Mouse (Mus musculus): ENCODE results near the gene Myo19. TPM values are rescaled to one million over a fixed set of nuclear protein-coding genes. Genes with fewer than 3 reads are reported as not detected.

Myo19 gene
- polyA plus RNA-seq, 1 experiment = 36.4 TPM

- no peak for TF ChIP-seq CTCF (conservative IDR thresholded peaks at IDR 0.05; ENCODE audit: insufficient read depth, insufficient read length, low read depth, low read length)
- Histone ChIP-seq H3K4me1 (ENCODE audit: control insufficient read depth, insufficient read depth, low read length) (peaks cover 14% of the 10 kb centered on the region), H3K27me3 (replicated peaks; ENCODE audit: control insufficient read depth, insufficient read depth, low read length) (no peaks in the 10 kb centered on the region), H3K4me3 (ENCODE audit: insufficient read depth, low read depth, low read length) (peak overlapping the region; percentile 52; the same call in 1 of the 2 replicates), H3K27ac (ENCODE audit: insufficient read depth, low read depth, low read length) (no peak overlapping the region), H3K36me3 (ENCODE audit: control insufficient read depth, insufficient read depth, low read length) (no peaks in the 10 kb centered on the region)
- 14% methylated on average over 15 of the region's 15 CpGs for WGBS
- no peak for DNase-seq
Measured at GRCm38 (mm10) chr11:84957171-84957570, 77.2 kb downstream of the Myo19 start.

GRCm38 (mm10) chr11:84957591-84958270 lies 77.8 kb downstream of the Myo19 start, which contains the start of gene Car4:
Gene Car4, plus strand, starts transcription at chr11:84957786.
- Histone ChIP-seq H3K27me3 (replicated peaks; ENCODE audit: control insufficient read depth, insufficient read depth, low read length) (no peaks in the 10 kb centered on the region), H3K4me1 (ENCODE audit: control insufficient read depth, insufficient read depth, low read length) (peaks cover 15% of the 10 kb centered on the region), H3K4me3 (ENCODE audit: insufficient read depth, low read depth, low read length) (peak within 1 kb of the TSS; percentile 52), H3K36me3 (ENCODE audit: control insufficient read depth, insufficient read depth, low read length) (no peaks in the 10 kb centered on the region), H3K27ac (ENCODE audit: insufficient read depth, low read depth, low read length) (peak within 1 kb of the TSS; percentile 81)
- no peak for TF ChIP-seq CTCF (conservative IDR thresholded peaks at IDR 0.05; ENCODE audit: insufficient read depth, insufficient read length, low read depth, low read length)
- peak; percentile 70 for TF ChIP-seq POLR2A (IDR thresholded peaks at IDR 0.05; ENCODE audit: low read depth, low read length)
- WGBS = 2% methylated on average over 49 of the region's 49 CpGs
- DNase-seq = peak; percentile 74

GRCm38 (mm10) chr11:84958271-84958630 lies 78.3 kb downstream of the Myo19 start:
- WGBS = under 1% methylated on average over 11 of the region's 11 CpGs
- peak overlapping the region; percentile 52 for H3K4me3 ChIP-seq (ENCODE audit: insufficient read depth, low read depth, low read length)

GRCm38 (mm10) chr11:84959181-84959580 lies 79.2 kb downstream of the Myo19 start:
- TF ChIP-seq CTCF (conservative IDR thresholded peaks at IDR 0.05; ENCODE audit: insufficient read depth, insufficient read length, low read depth, low read length) (no peak), POLR2A (IDR thresholded peaks at IDR 0.05; ENCODE audit: low read depth, low read length) (no peak)
- H3K27me3 ChIP-seq (replicated peaks; ENCODE audit: control insufficient read depth, insufficient read depth, low read length) = no peaks in the 10 kb centered on the region
- peaks cover 21% of the 10 kb centered on the region for H3K4me1 ChIP-seq (ENCODE audit: control insufficient read depth, insufficient read depth, low read length)
- DNase-seq = peak; percentile 85
- H3K36me3 ChIP-seq (ENCODE audit: control insufficient read depth, insufficient read depth, low read length) = no peaks in the 10 kb centered on the region
- WGBS = 19% methylated on average over 5 of the region's 5 CpGs
- peak overlapping the region; percentile 21; the same call in 1 of the 2 replicates for H3K4me3 ChIP-seq (ENCODE audit: insufficient read depth, low read depth, low read length)
- H3K27ac ChIP-seq (ENCODE audit: insufficient read depth, low read depth, low read length) = peak overlapping the region; percentile 79

More at GRCm38 (mm10) chr11:84958271-84958630, 78.3 kb downstream of the Myo19 start:
- Histone ChIP-seq H3K36me3 (ENCODE audit: control insufficient read depth, insufficient read depth, low read length) (no peaks in the 10 kb centered on the region), H3K4me1 (ENCODE audit: control insufficient read depth, insufficient read depth, low read length) (peaks cover 17% of the 10 kb centered on the region), H3K27me3 (replicated peaks; ENCODE audit: control insufficient read depth, insufficient read depth, low read length) (no peaks in the 10 kb centered on the region), H3K27ac (ENCODE audit: insufficient read depth, low read depth, low read length) (peak overlapping the region; percentile 81)
- DNase-seq = peak; percentile 86
- no peak for TF ChIP-seq POLR2A (IDR thresholded peaks at IDR 0.05; ENCODE audit: low read depth, low read length)
- no peak for TF ChIP-seq CTCF (conservative IDR thresholded peaks at IDR 0.05; ENCODE audit: insufficient read depth, insufficient read length, low read depth, low read length)

GRCm38 (mm10) chr11:84959701-84960181 lies 79.8 kb downstream of the Myo19 start:
- H3K4me3 ChIP-seq (ENCODE audit: insufficient read depth, low read depth, low read length) = no peak overlapping the region
- peak overlapping the region; percentile 72 for H3K27ac ChIP-seq (ENCODE audit: insufficient read depth, low read depth, low read length)
- DNase-seq = peak; percentile 96

GRCm38 (mm10) chr11:84960291-84960690 lies 80.3 kb downstream of the Myo19 start:
- WGBS = 42% methylated on average over 3 of the region's 3 CpGs
- Histone ChIP-seq H3K27me3 (replicated peaks; ENCODE audit: control insufficient read depth, insufficient read depth, low read length) (no peaks in the 10 kb centered on the region), H3K36me3 (ENCODE audit: control insufficient read depth, insufficient read depth, low read length) (no peaks in the 10 kb centered on the region), H3K4me1 (ENCODE audit: control insufficient read depth, insufficient read depth, low read length) (peaks cover 21% of the 10 kb centered on the region), H3K27ac (ENCODE audit: insufficient read depth, low read depth, low read length) (no peak overlapping the region), H3K4me3 (ENCODE audit: insufficient read depth, low read depth, low read length) (no peak overlapping the region)
- no peak for DNase-seq
- no peak for TF ChIP-seq POLR2A (IDR thresholded peaks at IDR 0.05; ENCODE audit: low read depth, low read length)

More at GRCm38 (mm10) chr11:84959701-84960181, 79.8 kb downstream of the Myo19 start:
- Histone ChIP-seq H3K4me1 (ENCODE audit: control insufficient read depth, insufficient read depth, low read length) (peaks cover 21% of the 10 kb centered on the region), H3K27me3 (replicated peaks; ENCODE audit: control insufficient read depth, insufficient read depth, low read length) (no peaks in the 10 kb centered on the region), H3K36me3 (ENCODE audit: control insufficient read depth, insufficient read depth, low read length) (no peaks in the 10 kb centered on the region)
- 7% methylated on average over 9 of the region's 9 CpGs for WGBS
- TF ChIP-seq POLR2A (IDR thresholded peaks at IDR 0.05; ENCODE audit: low read depth, low read length) (no peak), CTCF (conservative IDR thresholded peaks at IDR 0.05; ENCODE audit: insufficient read depth, insufficient read length, low read depth, low read length) (no peak)

GRCm38 (mm10) chr11:84960780-84961179 lies 80.8 kb downstream of the Myo19 start:
- TF ChIP-seq POLR2A (IDR thresholded peaks at IDR 0.05; ENCODE audit: low read depth, low read length) (no peak), CTCF (conservative IDR thresholded peaks at IDR 0.05; ENCODE audit: insufficient read depth, insufficient read length, low read depth, low read length) (no peak)
- 75% methylated on average over 6 of the region's 6 CpGs for WGBS
- Histone ChIP-seq H3K4me3 (ENCODE audit: insufficient read depth, low read depth, low read length) (no peak overlapping the region), H3K27ac (ENCODE audit: insufficient read depth, low read depth, low read length) (no peak overlapping the region), H3K27me3 (replicated peaks; ENCODE audit: control insufficient read depth, insufficient read depth, low read length) (no peaks in the 10 kb centered on the region), H3K4me1 (ENCODE audit: control insufficient read depth, insufficient read depth, low read length) (peaks cover 21% of the 10 kb centered on the region), H3K36me3 (ENCODE audit: control insufficient read depth, insufficient read depth, low read length) (no peaks in the 10 kb centered on the region)
- no peak for DNase-seq

Other genes starting within 250 kb of the Myo19 start
- 9.3 and 10.3 TPM in 2 replicates for gene Mrm1, start 60.6 kb upstream of the Myo19 start, polyA plus RNA-seq (2012; rRNA removed)
- gene Dhrs11, start 51.2 kb upstream of the Myo19 start, polyA plus RNA-seq (2012; rRNA removed) = 60.4 and 63.4 TPM in 2 replicates
- gene Ggnbp2, start 9.3 kb upstream of the Myo19 start, polyA plus RNA-seq (2012; rRNA removed) = 36.6 and 48.6 TPM in 2 replicates
- 1.7 and 2.3 TPM in 2 replicates for gene Pigw, start 137 bp downstream of the Myo19 start, polyA plus RNA-seq (2012; rRNA removed)
- 9.2 and 11.0 TPM in 2 replicates for gene Znhit3, start 36.2 kb downstream of the Myo19 start, polyA plus RNA-seq (2012; rRNA removed)
- 91.5 and 107 TPM in 2 replicates for gene Car4, start 77.6 kb downstream of the Myo19 start, polyA plus RNA-seq (2012; rRNA removed)